Mouse (Mus musculus): ENCODE measurements around the gene Polg. TPM values are rescaled to one million over a fixed set of nuclear protein-coding genes. Genes with fewer than 3 reads are reported as not detected.

Gene Polg
- polyA plus RNA-seq, 1 experiment: 72.8 TPM

- 77% methylated on average over 10 of the region's 10 CpGs for WGBS
- DNase-seq: no peak
- no peaks in the 10 kb centered on the region for H3K27me3 ChIP-seq (ENCODE audit: control insufficient read depth, insufficient read depth, low read length)
- H3K4me3 ChIP-seq (replicated peaks; ENCODE audit: insufficient read depth, low read depth, low read length): no peak overlapping the region
- TF ChIP-seq CTCF (IDR thresholded peaks at IDR 0.05; ENCODE audit: borderline replicate concordance, insufficient read depth, low read depth, low read length): no peak
- no peak for TF ChIP-seq POLR2A (IDR thresholded peaks at IDR 0.05; ENCODE audit: borderline replicate concordance, insufficient read depth, low read length)
- no peak overlapping the region for H3K27ac ChIP-seq (ENCODE audit: insufficient read depth, low read length)
- H3K4me1 ChIP-seq (ENCODE audit: control insufficient read depth, insufficient read depth, low read length): peaks cover 11% of the 10 kb centered on the region
Measured at GRCm38 (mm10) chr7:79461721-79462120, 4.4 kb downstream of the Polg start.

GRCm38 (mm10) chr7:79447486-79447885, 18.7 kb downstream of the Polg start:
- Histone ChIP-seq H3K27ac (ENCODE audit: insufficient read depth, low read length) (no peak overlapping the region), H3K27me3 (ENCODE audit: control insufficient read depth, insufficient read depth, low read length) (no peaks in the 10 kb centered on the region), H3K4me1 (ENCODE audit: control insufficient read depth, insufficient read depth, low read length) (no peaks in the 10 kb centered on the region), H3K4me3 (replicated peaks; ENCODE audit: insufficient read depth, low read depth, low read length) (no peak overlapping the region)
- no peak for DNase-seq
- TF ChIP-seq CTCF (IDR thresholded peaks at IDR 0.05; ENCODE audit: borderline replicate concordance, insufficient read depth, low read depth, low read length): no peak
- TF ChIP-seq POLR2A (IDR thresholded peaks at IDR 0.05; ENCODE audit: borderline replicate concordance, insufficient read depth, low read length): no peak
- WGBS: 93% methylated on average over 3 of the region's 3 CpGs

DNA sequence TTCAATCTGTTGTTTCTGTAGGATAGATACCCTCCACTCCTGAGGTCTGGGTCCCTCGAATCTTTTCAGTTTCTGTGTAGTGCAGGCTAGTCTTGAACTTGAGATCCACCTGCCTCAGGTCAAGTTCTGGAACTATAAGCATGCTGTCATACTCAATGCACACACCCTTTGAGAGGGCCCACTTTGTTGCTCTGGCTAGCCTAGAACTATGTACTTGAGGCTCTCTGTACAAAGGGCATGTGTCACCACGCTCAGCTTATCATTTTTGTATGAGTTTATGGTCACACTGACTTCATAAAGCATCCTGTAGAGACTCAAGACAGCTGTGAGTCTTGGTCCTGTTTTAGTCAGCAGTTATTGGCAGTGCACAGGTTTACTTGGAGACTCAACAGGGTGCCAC, 19.1 kb downstream of the Polg start:
- no peak for TF ChIP-seq POLR2A (IDR thresholded peaks at IDR 0.05; ENCODE audit: borderline replicate concordance, insufficient read depth, low read length)
- TF ChIP-seq CTCF (IDR thresholded peaks at IDR 0.05; ENCODE audit: borderline replicate concordance, insufficient read depth, low read depth, low read length): no peak
- Histone ChIP-seq H3K4me3 (replicated peaks; ENCODE audit: insufficient read depth, low read depth, low read length) (no peak overlapping the region), H3K27me3 (ENCODE audit: control insufficient read depth, insufficient read depth, low read length) (no peaks in the 10 kb centered on the region), H3K4me1 (ENCODE audit: control insufficient read depth, insufficient read depth, low read length) (no peaks in the 10 kb centered on the region), H3K27ac (ENCODE audit: insufficient read depth, low read length) (no peak overlapping the region)
- DNase-seq: no peak
- WGBS: 93% methylated on average over 2 of the region's 2 CpGs

DNA sequence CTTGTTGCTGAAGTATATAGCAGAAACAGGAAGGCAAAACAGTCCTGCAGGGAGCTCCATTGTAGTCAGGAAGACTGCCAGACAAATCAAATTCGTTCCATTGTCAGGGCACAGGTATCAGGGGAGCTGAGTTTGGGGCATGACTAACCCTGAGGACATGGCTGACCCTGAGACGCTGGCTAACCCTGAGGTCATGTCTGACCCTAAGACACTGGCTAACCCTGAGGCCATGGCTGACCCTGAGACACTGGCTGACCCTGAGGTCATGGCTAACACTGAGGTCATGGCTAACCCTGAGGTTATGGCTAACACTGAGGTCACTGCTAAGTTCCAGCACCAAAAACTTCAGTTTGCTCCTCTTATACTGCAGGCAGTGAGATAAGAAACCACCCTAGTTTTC, 26.1 kb downstream of the Polg start:
- Histone ChIP-seq H3K27me3 (ENCODE audit: control insufficient read depth, insufficient read depth, low read length) (no peaks in the 10 kb centered on the region), H3K27ac (ENCODE audit: insufficient read depth, low read length) (no peak overlapping the region), H3K4me1 (ENCODE audit: control insufficient read depth, insufficient read depth, low read length) (no peaks in the 10 kb centered on the region), H3K4me3 (replicated peaks; ENCODE audit: insufficient read depth, low read depth, low read length) (no peak overlapping the region)
- TF ChIP-seq CTCF (IDR thresholded peaks at IDR 0.05; ENCODE audit: borderline replicate concordance, insufficient read depth, low read depth, low read length) (no peak), POLR2A (IDR thresholded peaks at IDR 0.05; ENCODE audit: borderline replicate concordance, insufficient read depth, low read length) (no peak)
- no peak for DNase-seq
- 67% methylated on average over 2 of the region's 2 CpGs for WGBS

DNA sequence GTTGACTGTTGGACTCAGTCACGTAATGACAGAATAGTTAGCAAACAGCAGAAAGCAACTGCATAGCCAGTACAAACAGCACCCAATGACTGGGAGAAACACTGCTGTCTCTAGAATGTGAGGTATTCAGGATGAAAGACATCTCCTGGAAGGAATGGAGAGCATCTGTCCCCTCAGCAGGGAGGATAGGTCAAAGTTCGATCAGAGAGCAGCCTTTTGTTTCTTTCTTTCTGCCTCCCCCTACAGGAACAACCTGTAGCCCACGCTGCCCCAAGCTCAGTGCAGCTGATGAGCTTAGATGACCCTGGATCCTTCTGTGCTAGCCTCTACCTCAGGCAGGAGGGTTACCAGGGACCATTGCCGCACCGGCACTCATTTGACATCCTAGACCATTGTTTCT, 37.9 kb downstream of the Polg start:
- TF ChIP-seq POLR2A (IDR thresholded peaks at IDR 0.05; ENCODE audit: borderline replicate concordance, insufficient read depth, low read length) (no peak), CTCF (IDR thresholded peaks at IDR 0.05; ENCODE audit: borderline replicate concordance, insufficient read depth, low read depth, low read length) (no peak)
- Histone ChIP-seq H3K27me3 (ENCODE audit: control insufficient read depth, insufficient read depth, low read length) (no peaks in the 10 kb centered on the region), H3K27ac (ENCODE audit: insufficient read depth, low read length) (no peak overlapping the region), H3K4me1 (ENCODE audit: control insufficient read depth, insufficient read depth, low read length) (no peaks in the 10 kb centered on the region), H3K4me3 (replicated peaks; ENCODE audit: insufficient read depth, low read depth, low read length) (no peak overlapping the region)
- WGBS: 65% methylated on average over 5 of the region's 5 CpGs
- no peak for DNase-seq

DNA sequence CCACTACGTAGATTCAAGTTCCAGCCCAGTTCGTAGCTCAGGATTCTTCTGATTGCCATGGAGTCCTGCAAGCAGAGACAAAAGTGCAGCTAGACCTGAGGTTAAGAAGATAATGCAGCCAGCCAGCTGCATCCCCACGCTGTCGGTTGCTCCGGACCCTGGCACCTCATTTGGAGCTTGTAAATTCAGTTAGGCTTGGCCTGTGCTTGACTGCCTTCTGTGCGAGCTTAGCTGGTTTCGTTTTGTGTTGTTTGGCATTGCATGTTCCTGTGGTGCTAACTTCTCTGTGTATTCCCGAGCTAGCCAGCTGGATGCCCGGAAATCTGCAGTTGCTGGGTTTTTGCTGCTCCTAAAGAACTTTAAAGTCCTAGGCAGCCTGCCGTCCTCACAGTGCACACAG, 40.4 kb downstream of the Polg start:
- Histone ChIP-seq H3K4me3 (replicated peaks; ENCODE audit: insufficient read depth, low read depth, low read length) (no peak overlapping the region), H3K27ac (ENCODE audit: insufficient read depth, low read length) (no peak overlapping the region), H3K27me3 (ENCODE audit: control insufficient read depth, insufficient read depth, low read length) (no peaks in the 10 kb centered on the region), H3K4me1 (ENCODE audit: control insufficient read depth, insufficient read depth, low read length) (no peaks in the 10 kb centered on the region)
- DNase-seq: no peak
- no peak for TF ChIP-seq CTCF (IDR thresholded peaks at IDR 0.05; ENCODE audit: borderline replicate concordance, insufficient read depth, low read depth, low read length)
- no peak for TF ChIP-seq POLR2A (IDR thresholded peaks at IDR 0.05; ENCODE audit: borderline replicate concordance, insufficient read depth, low read length)
- 62% methylated on average over 10 of the region's 10 CpGs for WGBS

- H3K4me1 ChIP-seq (ENCODE audit: control insufficient read depth, insufficient read depth, low read length): no peaks in the 10 kb centered on the region
- no peak overlapping the region for H3K4me3 ChIP-seq (replicated peaks; ENCODE audit: insufficient read depth, low read depth, low read length)
- 96% methylated on average over 10 of the region's 10 CpGs for WGBS
- DNase-seq: no peak
- H3K27ac ChIP-seq (ENCODE audit: insufficient read depth, low read length): no peak overlapping the region
- no peaks in the 10 kb centered on the region for H3K27me3 ChIP-seq (ENCODE audit: control insufficient read depth, insufficient read depth, low read length)
- no peak for TF ChIP-seq CTCF (IDR thresholded peaks at IDR 0.05; ENCODE audit: borderline replicate concordance, insufficient read depth, low read depth, low read length)
- no peak for TF ChIP-seq POLR2A (IDR thresholded peaks at IDR 0.05; ENCODE audit: borderline replicate concordance, insufficient read depth, low read length)
Measured at GRCm38 (mm10) chr7:79422876-79423275, 43.3 kb downstream of the Polg start.

DNA sequence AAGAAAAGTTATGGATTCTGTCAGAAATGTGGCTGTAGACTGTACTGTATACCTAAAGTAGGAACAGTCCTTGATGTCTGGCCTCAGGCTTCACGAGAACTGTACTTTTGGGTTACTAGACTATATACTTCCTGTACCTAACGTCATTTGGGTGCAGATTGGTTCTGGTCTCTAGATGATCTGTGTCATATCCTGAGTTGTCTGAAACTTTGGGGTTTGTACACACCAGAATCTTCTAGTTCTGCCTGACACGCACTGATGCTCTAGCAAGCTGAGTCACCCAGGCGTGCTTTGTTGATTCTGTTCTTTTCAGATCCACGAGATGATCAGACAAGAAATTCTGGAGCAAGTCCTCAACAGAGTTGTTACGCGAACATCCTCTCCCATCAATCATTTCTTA, 46.2 kb downstream of the Polg start:
- Histone ChIP-seq H3K4me1 (ENCODE audit: control insufficient read depth, insufficient read depth, low read length) (no peaks in the 10 kb centered on the region), H3K27ac (ENCODE audit: insufficient read depth, low read length) (no peak overlapping the region), H3K27me3 (ENCODE audit: control insufficient read depth, insufficient read depth, low read length) (no peaks in the 10 kb centered on the region), H3K4me3 (replicated peaks; ENCODE audit: insufficient read depth, low read depth, low read length) (no peak overlapping the region)
- 92% methylated on average over 7 of the region's 7 CpGs for WGBS
- no peak for DNase-seq
- TF ChIP-seq POLR2A (IDR thresholded peaks at IDR 0.05; ENCODE audit: borderline replicate concordance, insufficient read depth, low read length) (no peak), CTCF (IDR thresholded peaks at IDR 0.05; ENCODE audit: borderline replicate concordance, insufficient read depth, low read depth, low read length) (no peak)
